Mouse (Mus musculus): ENCODE data around the gene Rem1. TPM values are rescaled to one million over a fixed set of nuclear protein-coding genes. Genes with fewer than 3 reads are reported as not detected.

Rem1 gene
- polyA plus RNA-seq (2015; fragmentation: Nextera tagmentation; extraction: Ambion mirVana): 9.0 and 12.1 TPM in 2 replicates

DNA sequence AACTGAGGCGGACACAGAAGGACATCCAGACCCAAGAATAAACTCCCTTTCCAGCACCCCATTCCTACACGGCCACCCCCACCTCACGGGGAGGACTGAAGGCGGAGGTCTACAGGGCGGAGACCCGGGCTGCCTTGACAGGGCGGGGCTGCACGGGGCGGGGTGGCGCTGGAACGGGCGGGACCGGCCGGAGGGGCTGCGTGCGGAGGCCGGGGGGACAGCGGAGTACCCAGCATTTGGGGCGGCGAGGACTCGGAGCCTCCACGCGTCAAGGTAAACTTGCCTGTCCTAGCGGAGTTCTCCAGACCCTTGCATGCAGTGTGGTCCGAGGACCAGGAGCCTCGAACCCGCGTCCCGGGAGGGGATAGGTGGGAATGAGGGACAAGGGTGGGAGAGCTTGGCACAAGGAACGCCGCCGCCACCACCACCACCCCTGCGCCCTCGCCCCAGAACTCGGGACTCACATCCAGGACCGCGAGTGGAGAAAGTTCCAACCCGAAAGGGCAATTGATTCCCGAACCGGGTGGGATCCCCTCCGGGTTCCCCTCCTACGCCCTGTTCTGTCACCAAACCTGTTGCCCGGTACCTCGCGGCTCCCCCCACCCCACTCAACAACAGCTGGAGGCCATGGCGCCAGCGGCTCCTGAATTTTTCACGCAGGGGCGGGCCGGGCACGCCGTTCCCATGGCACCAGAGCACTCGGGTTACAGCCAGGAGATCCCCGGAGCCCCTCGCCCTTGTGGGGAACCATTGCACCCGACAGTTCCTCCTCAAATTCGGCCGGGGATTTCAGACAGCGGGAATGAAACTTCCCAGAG, at the start of gene Rem1:
Gene Rem1 (plus strand): TSS at position 178 of the 818 bp plus-strand sequence.

DNA sequence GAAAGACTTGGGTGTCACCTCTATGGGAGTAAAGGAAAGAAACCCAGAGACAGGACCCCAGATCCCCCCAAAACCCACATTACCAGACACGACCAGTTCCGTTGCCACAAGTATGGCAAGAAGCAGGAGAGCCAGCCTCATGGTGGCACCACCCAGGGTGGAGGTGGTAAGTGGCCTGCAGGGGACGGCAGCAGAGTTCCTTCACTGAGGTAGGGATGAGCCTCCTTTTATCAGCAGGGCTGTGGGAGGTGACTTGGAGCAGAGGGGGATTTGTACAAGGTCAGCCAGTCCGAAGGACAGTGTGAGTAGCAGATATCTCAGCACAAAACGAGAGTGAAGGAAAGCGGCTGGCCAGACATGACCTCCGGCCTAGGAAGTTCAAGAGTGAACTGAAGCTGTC, 46.6 kb upstream of the Rem1 start, which contains the start of gene Defb19:
Gene Defb19 (minus strand): TSS at position 206 of the 400 bp plus-strand sequence.

DNA sequence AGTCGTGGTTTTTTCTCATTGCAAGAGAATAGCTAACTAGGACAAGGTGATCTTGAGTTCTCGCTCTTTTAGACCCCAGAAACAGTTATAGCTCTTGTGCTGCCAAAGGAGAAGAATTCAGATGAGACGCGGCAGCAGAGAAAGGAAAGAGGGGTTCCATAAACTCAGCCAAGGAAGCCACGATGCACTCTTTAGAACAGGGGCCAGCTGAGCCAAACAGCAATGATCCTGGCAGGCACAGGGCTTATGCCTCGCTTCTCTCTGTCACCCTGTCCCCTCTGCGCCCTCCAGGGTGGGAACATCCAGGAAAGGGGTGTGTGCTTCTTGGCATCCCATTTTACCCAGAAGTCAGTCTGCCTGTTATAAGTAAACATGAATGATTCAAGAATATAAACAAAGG, 27.5 kb upstream of the Rem1 start, which contains the start of gene Defb45:
Gene Defb45 (minus strand): TSS at position 101 of the 400 bp plus-strand sequence.

DNA sequence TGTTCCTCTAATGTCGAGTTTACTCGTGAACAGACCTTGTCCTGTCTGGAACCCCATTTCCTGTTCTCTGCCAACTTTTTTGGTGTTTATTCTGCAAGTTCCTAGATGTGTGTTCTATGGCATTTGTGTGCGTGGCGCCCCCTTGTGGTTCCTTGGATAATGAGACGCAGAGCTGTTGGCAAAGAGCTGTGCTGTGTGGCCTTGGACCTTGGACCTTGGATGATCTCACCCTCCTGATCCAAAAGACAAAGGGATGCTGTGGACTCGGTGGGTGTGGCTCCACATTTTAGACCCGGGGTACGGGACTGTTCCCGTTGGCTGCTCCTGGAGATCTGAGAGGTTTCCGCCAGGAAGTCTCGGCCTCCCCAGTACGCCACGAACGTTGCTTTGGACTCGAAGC, 22.7 kb upstream of the Rem1 start, which contains the start of gene Defb36:
Gene Defb36 (plus strand): TSS at position 271 of the 400 bp plus-strand sequence.

DNA sequence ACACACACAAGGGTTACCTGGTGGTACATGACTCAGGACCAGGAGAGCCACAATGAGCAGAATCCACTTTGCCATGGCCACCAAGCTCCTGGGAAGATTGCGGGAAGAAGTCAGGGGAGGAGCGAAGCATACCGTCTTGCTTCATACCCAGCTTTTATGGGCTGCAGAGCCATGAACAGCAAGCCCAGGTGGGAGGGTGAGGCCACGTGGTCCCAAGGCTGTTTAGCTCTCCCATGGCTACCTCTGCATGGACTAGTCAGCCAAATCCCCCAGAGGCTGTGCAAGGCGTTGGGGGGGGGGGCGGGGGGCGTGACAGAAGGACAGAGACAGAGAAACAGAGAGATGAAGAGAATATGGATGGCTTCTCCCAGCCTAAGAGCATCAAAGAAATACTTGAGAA, 3.8 kb upstream of the Rem1 start, which contains the start of gene Defb25:
Gene Defb25 (minus strand): TSS at position 101 of the 400 bp plus-strand sequence.

DNA sequence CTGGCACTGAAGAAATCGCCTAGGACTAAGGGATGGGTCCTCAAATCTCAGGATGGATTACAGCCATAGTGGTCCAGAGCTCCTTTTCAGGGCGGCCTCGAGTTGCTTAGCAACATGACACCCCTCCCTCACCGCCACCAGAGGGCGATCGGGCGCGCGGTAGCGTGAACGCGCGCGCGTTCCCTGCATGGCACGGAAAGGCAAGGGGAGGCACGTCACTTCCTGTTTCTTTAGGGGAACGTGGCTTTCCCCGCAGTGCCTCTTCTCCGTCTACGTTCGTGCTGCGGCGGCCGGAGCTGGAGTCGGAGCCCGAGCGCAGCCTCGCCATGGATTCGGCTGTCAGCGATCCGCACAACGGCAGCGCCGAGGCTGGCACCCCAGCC, 42.5 kb downstream of the Rem1 start, which contains the start of gene H13:
Gene H13 (plus strand): TSS at position 206 of the 383 bp plus-strand sequence.

Other genes with a start within 250 kb of the Rem1 start
- gene Sox12, start 228.9 kb upstream of the Rem1 start, polyA plus RNA-seq (2015; fragmentation: Nextera tagmentation; extraction: Ambion mirVana): 3.5 and 3.9 TPM in 2 replicates
- gene Zcchc3, start 211.9 kb upstream of the Rem1 start, polyA plus RNA-seq (2015; fragmentation: Nextera tagmentation; extraction: Ambion mirVana): 15.6 and 16.3 TPM in 2 replicates
- 0.59 and 0.61 TPM in 2 replicates for gene 6820408C15Rik, start 211.4 kb upstream of the Rem1 start, polyA plus RNA-seq (2015; fragmentation: Nextera tagmentation; extraction: Ambion mirVana)
- not detected in 2 replicates for gene Defb23, start 162.3 kb upstream of the Rem1 start, polyA plus RNA-seq (2015; fragmentation: Nextera tagmentation; extraction: Ambion mirVana)
- not detected in 2 replicates for gene Defb20, start 149.9 kb upstream of the Rem1 start, polyA plus RNA-seq (2015; fragmentation: Nextera tagmentation; extraction: Ambion mirVana)
- not detected in 2 replicates for gene Defb22, start 136.8 kb upstream of the Rem1 start, polyA plus RNA-seq (2015; fragmentation: Nextera tagmentation; extraction: Ambion mirVana)
- gene Defb26, start 115.3 kb upstream of the Rem1 start, polyA plus RNA-seq (2015; fragmentation: Nextera tagmentation; extraction: Ambion mirVana): not detected in 2 replicates
- not detected in 2 replicates for gene Defb28, start 108.7 kb upstream of the Rem1 start, polyA plus RNA-seq (2015; fragmentation: Nextera tagmentation; extraction: Ambion mirVana)
- not detected in 2 replicates for gene Defb29, start 86.9 kb upstream of the Rem1 start, polyA plus RNA-seq (2015; fragmentation: Nextera tagmentation; extraction: Ambion mirVana)
- gene Gm17416, start 57.6 kb upstream of the Rem1 start, polyA plus RNA-seq (2015; fragmentation: Nextera tagmentation; extraction: Ambion mirVana): not detected in 2 replicates
- not detected in 2 replicates for gene Defb21, start 54.2 kb upstream of the Rem1 start, polyA plus RNA-seq (2015; fragmentation: Nextera tagmentation; extraction: Ambion mirVana)
- gene Defb19, start 46.6 kb upstream of the Rem1 start, polyA plus RNA-seq (2015; fragmentation: Nextera tagmentation; extraction: Ambion mirVana): not detected in 2 replicates
- not detected in 2 replicates for gene Defb45, start 27.6 kb upstream of the Rem1 start, polyA plus RNA-seq (2015; fragmentation: Nextera tagmentation; extraction: Ambion mirVana)
- gene Defb36, start 22.6 kb upstream of the Rem1 start, polyA plus RNA-seq (2015; fragmentation: Nextera tagmentation; extraction: Ambion mirVana): not detected in 2 replicates
- 0.80 TPM in 1 of 2 replicates, not detected in the other for gene Defb25, start 3.9 kb upstream of the Rem1 start, polyA plus RNA-seq (2015; fragmentation: Nextera tagmentation; extraction: Ambion mirVana)
- gene H13, start 42.5 kb downstream of the Rem1 start, polyA plus RNA-seq (2015; fragmentation: Nextera tagmentation; extraction: Ambion mirVana): 57.9 and 64.3 TPM in 2 replicates
- gene Mcts2, start 60.1 kb downstream of the Rem1 start, polyA plus RNA-seq (2015; fragmentation: Nextera tagmentation; extraction: Ambion mirVana): 15.8 and 17.5 TPM in 2 replicates
- gene Id1, start 109.3 kb downstream of the Rem1 start, polyA plus RNA-seq (2015; fragmentation: Nextera tagmentation; extraction: Ambion mirVana): 57.6 and 63.5 TPM in 2 replicates
- gene Cox4i2, start 127.2 kb downstream of the Rem1 start, polyA plus RNA-seq (2015; fragmentation: Nextera tagmentation; extraction: Ambion mirVana): 3.0 and 3.1 TPM in 2 replicates
- gene Bcl2l1, start 204.8 kb downstream of the Rem1 start, polyA plus RNA-seq (2015; fragmentation: Nextera tagmentation; extraction: Ambion mirVana): 112 and 123 TPM in 2 replicates
- gene Tpx2, start 221.0 kb downstream of the Rem1 start, polyA plus RNA-seq (2015; fragmentation: Nextera tagmentation; extraction: Ambion mirVana): 56.9 and 59.5 TPM in 2 replicates